Mouse (Mus musculus): ENCODE measurements around the gene Zic1.

Gene Zic1

GRCm38 (mm10) chr9:91365664-91366063 is at the start of gene Zic1:
Gene Zic1 (minus strand): TSS chr9:91365810.
- DNase-seq (ENCODE audit: low spot score) = no peak

DNA sequence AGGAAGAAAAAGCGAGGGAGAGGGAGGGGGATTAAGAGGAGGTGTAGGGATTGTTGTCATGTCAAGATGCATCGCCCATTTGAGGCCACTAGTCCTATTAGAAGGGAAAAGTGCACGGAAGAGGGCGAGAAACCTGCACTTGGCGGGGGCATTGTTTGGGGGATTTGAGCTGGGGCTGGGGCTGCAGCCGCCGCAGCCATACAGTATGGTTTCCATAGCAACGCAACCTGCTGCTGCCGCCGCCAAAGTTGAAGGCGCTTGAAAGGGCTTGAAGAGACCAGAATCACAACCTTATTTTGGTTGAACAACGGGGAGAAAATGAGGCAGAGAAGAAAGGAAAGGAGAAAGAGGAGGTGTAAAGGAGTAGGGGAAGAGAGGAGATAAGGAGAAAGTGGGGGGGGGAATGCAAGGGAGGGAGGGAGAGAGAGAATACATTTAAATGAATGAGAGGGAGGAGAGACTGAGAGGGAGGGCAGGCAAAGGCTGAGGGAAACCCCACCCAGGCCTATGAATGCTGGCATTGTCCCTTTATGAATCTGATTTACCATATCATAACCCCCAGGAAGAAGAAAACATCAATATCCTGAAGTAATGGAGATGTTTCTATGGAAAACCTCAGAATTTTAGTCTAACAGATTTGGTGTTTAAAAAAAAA is 48.5 kb upstream of the Zic1 start:
- DNase-seq (ENCODE audit: low spot score) = no peak

DNA sequence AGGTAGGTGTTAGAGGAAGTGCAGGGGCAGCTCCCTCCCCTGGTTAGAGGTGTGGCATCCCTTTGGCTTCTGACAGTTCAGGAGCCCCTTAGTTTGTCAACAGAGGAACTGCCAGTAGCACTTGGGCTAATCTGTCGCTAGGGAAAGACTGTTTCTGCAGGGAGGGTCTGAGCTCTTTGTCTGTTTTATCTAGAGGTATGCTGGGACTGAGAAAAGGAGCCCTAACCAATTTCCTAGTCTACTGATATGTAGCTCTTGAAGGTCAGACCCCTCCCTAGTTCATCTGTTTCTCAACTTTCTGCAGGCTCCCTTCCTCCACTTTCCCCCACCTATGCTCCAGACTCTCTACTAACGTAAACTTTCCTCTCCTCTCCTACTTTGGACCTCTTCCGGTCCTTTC is 44.2 kb upstream of the Zic1 start:
- DNase-seq (ENCODE audit: low spot score) = no peak

- no peak for DNase-seq (ENCODE audit: low spot score)
These were observed 40.7 kb upstream of the Zic1 start for GRCm38 (mm10) chr9:91406258-91406763.

GRCm38 (mm10) chr9:91405753-91406178 is 40.2 kb upstream of the Zic1 start:
- DNase-seq (ENCODE audit: low spot score) = no peak

- DNase-seq (ENCODE audit: low spot score) = no peak
These were observed 39.5 kb upstream of the Zic1 start for GRCm38 (mm10) chr9:91404905-91405752.

GRCm38 (mm10) chr9:91404229-91404628 is 38.6 kb upstream of the Zic1 start:
- no peak for DNase-seq (ENCODE audit: low spot score)

DNA sequence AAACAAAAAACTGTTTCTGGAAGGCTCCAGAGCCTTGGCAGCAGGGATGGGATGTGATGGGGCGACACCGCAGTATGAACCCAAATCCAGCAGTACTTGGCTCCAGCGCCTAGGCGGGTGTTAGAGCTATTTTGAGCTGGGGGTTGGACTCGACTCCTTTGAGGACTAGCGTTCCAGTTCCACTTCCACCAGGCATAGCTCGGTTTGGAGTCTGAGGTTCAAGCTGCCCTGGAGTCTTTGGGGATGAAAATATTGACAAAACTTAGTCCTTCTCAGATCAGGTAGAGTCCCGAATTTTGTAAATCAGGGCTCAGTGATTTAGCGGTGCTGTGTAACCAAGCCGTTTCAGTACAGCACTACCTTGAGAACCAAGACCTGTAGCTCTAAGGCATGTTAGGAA is 35.9 kb upstream of the Zic1 start:
- DNase-seq (ENCODE audit: low spot score) = no peak

DNA sequence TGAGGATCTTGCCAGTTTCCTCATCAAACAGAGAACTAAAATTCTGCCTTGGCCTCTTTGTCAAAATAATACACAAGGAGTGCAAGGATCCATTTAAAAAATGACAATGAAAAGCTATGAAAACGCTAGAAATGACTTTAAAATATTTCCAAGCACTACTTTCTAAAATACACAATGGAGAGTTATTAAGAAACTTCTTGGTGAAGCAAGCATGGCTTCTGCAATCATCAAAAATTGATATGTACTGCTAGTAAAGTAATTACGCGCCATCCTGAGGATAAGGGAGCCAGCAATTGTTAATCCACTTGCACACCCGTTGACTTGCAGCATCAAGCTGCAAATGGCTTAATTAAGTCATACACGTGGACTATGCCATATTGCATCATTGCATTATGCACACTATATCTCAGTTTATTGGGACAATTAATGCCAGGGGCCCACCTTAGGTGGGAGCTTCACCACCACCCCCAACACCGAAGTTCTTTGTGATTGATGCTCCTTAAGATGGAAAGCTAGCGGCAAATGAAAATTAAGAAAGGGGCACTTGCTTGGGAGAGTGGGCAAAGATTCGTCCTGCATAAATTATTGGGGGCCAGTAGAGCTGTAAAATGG is 35.0 kb upstream of the Zic1 start:
- DNase-seq (ENCODE audit: low spot score) = no peak

- DNase-seq (ENCODE audit: low spot score) = no peak
These were observed 34.4 kb upstream of the Zic1 start for GRCm38 (mm10) chr9:91399976-91400375.

- DNase-seq (ENCODE audit: low spot score) = no peak
These were observed 29.6 kb upstream of the Zic1 start for GRCm38 (mm10) chr9:91395066-91395772.

- DNase-seq (ENCODE audit: low spot score) = no peak
These were observed 28.6 kb upstream of the Zic1 start for GRCm38 (mm10) chr9:91394211-91394646.

DNA sequence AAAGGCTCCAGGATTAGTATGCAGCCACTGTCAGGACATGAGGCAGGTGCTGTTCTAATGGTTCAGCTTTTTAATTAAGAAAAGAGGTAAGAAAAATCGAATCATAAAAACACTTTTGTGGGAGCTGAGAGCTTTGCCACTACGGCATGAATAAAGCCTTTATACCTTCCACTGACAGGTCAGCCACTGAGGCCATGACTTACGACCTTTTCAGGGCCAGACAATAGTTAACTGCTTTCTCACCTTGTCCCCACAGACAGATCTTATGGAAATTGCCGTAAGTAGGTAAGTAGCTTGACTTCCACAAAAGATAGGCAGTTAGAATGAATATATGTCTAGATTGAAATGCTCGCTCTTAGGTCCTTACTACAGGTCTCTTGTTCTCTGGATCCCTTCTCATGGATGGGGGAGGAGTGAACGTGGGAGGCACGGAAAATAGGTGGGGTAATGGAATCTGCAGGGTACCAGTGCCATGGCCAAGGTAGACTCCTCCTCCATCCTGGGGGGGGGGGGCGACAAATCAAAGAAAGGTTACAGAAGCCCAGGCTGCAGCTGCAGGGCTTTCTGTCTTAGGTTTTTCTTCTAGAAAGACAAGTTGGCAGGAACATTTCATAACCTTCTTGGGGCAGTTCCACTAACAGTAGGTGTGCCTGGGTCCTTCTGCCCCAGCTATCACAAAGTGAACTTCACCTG is 27.9 kb upstream of the Zic1 start:
- no peak for DNase-seq (ENCODE audit: low spot score)

- no peak for DNase-seq (ENCODE audit: low spot score)
These were observed 22.6 kb upstream of the Zic1 start for GRCm38 (mm10) chr9:91388173-91388572.

DNA sequence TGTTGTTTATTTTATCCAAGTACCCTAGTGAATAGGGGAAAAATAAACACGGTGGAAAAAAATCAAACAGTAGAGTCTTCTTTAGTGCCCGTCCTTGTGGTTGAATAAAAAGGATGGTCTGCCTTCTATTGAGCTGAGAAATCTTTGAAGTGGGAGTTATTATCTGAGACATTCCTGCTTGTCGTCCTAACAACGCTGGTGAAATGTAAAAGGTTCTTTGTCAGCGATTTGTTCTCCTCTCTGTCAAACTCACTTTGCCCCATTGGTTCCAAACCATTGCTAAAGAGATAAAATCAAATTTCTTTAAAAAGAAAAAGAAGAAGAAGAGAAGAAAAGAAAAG is 22.1 kb upstream of the Zic1 start:
- no peak for DNase-seq (ENCODE audit: low spot score)

DNA sequence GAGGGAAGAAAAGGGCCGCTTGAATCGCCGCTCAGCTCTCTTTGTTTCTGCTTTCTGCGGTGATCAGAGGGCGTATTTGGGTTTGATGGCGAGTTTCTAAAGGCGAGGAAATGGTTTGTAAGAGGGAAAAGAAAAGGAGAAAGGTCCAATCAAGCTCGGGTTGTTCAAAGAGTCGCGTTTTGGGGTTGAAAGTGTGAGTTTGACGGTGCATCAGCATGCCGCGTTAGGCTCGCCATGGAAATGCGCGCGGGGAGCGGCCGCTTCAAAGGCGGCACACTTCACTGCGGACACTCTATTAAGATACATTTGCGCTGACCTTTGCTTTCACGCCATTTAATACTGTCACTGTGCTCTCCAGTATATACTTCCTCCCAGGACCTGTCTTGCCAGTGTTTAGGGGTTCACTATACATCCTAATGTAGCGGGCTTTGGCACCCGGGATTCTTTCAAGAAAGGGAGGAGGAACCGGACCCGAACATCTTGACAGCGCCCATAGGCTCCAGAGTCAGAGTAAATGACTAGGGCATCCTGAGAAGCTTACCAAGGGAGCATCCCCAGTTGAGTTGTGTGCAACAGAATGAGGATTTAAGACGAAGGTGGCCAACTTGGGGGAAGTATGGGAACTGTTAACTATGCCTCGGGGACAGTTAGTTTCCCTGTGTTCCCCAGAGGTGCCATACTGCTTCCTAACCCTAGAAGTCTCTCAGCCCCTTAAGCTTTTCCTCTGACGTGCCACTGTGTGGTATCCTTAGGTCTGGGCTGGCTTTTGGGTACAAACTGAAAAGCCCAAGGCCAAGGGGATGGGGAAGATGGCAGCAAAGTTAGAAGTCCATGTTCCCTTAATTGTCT is 21.5 kb upstream of the Zic1 start:
- DNase-seq (ENCODE audit: low spot score) = no peak

GRCm38 (mm10) chr9:91386502-91386890 is 20.9 kb upstream of the Zic1 start:
- no peak for DNase-seq (ENCODE audit: low spot score)

- no peak for DNase-seq (ENCODE audit: low spot score)
These were observed 20.2 kb upstream of the Zic1 start for GRCm38 (mm10) chr9:91385561-91386430.

- DNase-seq (ENCODE audit: low spot score) = no peak
These were observed 19.3 kb upstream of the Zic1 start for GRCm38 (mm10) chr9:91384693-91385560.
